Comparison of ENCODE assay signal across 11 mouse cellular contexts in genomic region chr7:63824009-63824408, GRCm38 (mm10).
DNase-seq lines count a peak whose midpoint lies in the region; ATAC-seq and TF ChIP-seq lines count a peak whose summit lies in the region.
"Had no signal": no experiment of that assay in that cellular context is flagged by ENCODE, and none has a peak within 500 bp of the region (broad histone marks: within the 10 kb centered on the region; RNA-seq: fewer than 3 reads in every experiment).

No protein-coding gene starts in this region.

- no peak overlapping the region for H3K4me2 ChIP-seq in heart, postnatal 0 days (ENCODE audit: low read depth, low read length)

- H3K27ac ChIP-seq in heart, postnatal 0 days (ENCODE audit: low read depth): no peak overlapping the region
- no peak overlapping the region for H3K27ac ChIP-seq in cerebellum, adult 2 months (ENCODE audit: insufficient read depth, low read length)

- no peaks in the 10 kb centered on the region for H3K27me3 ChIP-seq in heart, postnatal 0 days (ENCODE audit: control insufficient read depth, insufficient read depth, low read length)
- no peaks in the 10 kb centered on the region for H3K27me3 ChIP-seq in cerebellum, adult 2 months (ENCODE audit: control insufficient read depth, insufficient read depth, low read length)

- ATAC-seq in heart, postnatal 0 days (ENCODE audit: insufficient read depth, low read depth): no peak; the same call in 1 of the 2 replicates

- no peak for TF ChIP-seq POLR2A in cerebellum, adult 2 months (IDR thresholded peaks at IDR 0.05; ENCODE audit: borderline replicate concordance, insufficient read depth, low read length)

- TF ChIP-seq EP300 in heart, postnatal 0 days (IDR thresholded peaks at IDR 0.05; ENCODE audit: low read depth): no peak

- WGBS in heart, postnatal 0 days: 41% methylated on average over 7 of the region's 7 CpGs
- 83% methylated on average over 7 of the region's 7 CpGs for WGBS in cerebellum, adult 2 months

- no peaks in the 10 kb centered on the region for H3K36me3 ChIP-seq in heart, postnatal 0 days (replicated peaks; ENCODE audit: control insufficient read depth, insufficient read depth, low read length)

- H3K4me3 ChIP-seq in heart, postnatal 0 days (ENCODE audit: low read depth, low read length): no peak overlapping the region
- H3K4me3 ChIP-seq in cerebellum, adult 2 months (replicated peaks; ENCODE audit: insufficient read depth, low read depth, low read length): no peak overlapping the region

- H3K9me3 ChIP-seq in heart, postnatal 0 days (replicated peaks; ENCODE audit: control insufficient read depth, low read length): no peaks in the 10 kb centered on the region

- peak; percentile 71 for DNase-seq in R1 (ENCODE audit: low read depth, low spot score)
- peak; percentile 66 for DNase-seq in adrenal gland, adult 2 months
- DNase-seq in heart, postnatal 0 days (ENCODE audit: low spot score): peak; percentile 31
- DNase-seq in kidney, postnatal 4 days: peak; percentile 52 to 63
- no peak for DNase-seq in urinary bladder, postnatal 25 days (ENCODE audit: low spot score)
- DNase-seq in thymus, postnatal 25 days: no peak
- no peak for DNase-seq in cerebellum, adult 2 months
- no peak for DNase-seq in right cerebral cortex, postnatal 14 days
- DNase-seq: midbrain, embryonic 14.5 days; right cerebral cortex, adult 18-20 months; thymus, postnatal 36 days had no signal

- peak; percentile 18; the same call in 1 of the 2 replicates for TF ChIP-seq CTCF in heart, postnatal 0 days (IDR thresholded peaks at IDR 0.05; ENCODE audit: low read depth)
- TF ChIP-seq CTCF in cerebellum, adult 2 months (IDR thresholded peaks at IDR 0.05; ENCODE audit: borderline replicate concordance, insufficient read depth, low read depth, low read length): no peak

- no peak overlapping the region for H3K9ac ChIP-seq in heart, postnatal 0 days (replicated peaks; ENCODE audit: low read depth, low read length)

- H3K4me1 ChIP-seq in heart, postnatal 0 days (ENCODE audit: control insufficient read depth, insufficient read depth): no peaks in the 10 kb centered on the region
- no peaks in the 10 kb centered on the region; the same call in 1 of the 2 replicates for H3K4me1 ChIP-seq in cerebellum, adult 2 months (ENCODE audit: control insufficient read depth, insufficient read depth, low read length)

Comparison
In these comparisons a context has a peak if more than half of its experiments do, and no peak if none do; other contexts are left out.
1. DNase-seq: peak in R1 (single experiment), adrenal gland, adult 2 months (single experiment), heart, postnatal 0 days (single experiment) and kidney, postnatal 4 days (2 of 2); none in urinary bladder, postnatal 25 days (single experiment), thymus, postnatal 25 days (single experiment), cerebellum, adult 2 months (0 of 2) and right cerebral cortex, postnatal 14 days (single experiment).